Mouse (Mus musculus) ES-E14 (cell line): ENCODE measurements around the gene Tmem108.

ENCODE experiments used
- CHD2 ChIP-seq: IDR thresholded peaks from 2 replicates; pipeline ENCODE4 v1.6.1; 2014; ENCODE audit warnings: mild to moderate bottlenecking, low read depth, low read length, inconsistent platforms
- HCFC1 ChIP-seq: IDR thresholded peaks from 2 replicates; pipeline ENCODE4 v1.6.1; 2012; ENCODE audit warnings: low read length, inconsistent platforms, borderline replicate concordance; ENCODE audit not compliant: insufficient read depth
- MAFK ChIP-seq: IDR thresholded peaks from 2 replicates; pipeline ENCODE4 v1.6.1; 2014; ENCODE audit warnings: mild to moderate bottlenecking, low read depth, low read length, inconsistent platforms; ENCODE audit not compliant: insufficient read depth
- ZC3H11A ChIP-seq: IDR thresholded peaks from 2 replicates; pipeline ENCODE4 v1.6.1; 2012; ENCODE audit warnings: low read depth, mild to moderate bottlenecking, inconsistent platforms, low read length, borderline replicate concordance
- ZNF384 ChIP-seq: IDR thresholded peaks from 2 replicates; pipeline ENCODE4 v1.6.1; 2012; ENCODE audit warnings: low read depth, low read length, inconsistent platforms

DNA sequence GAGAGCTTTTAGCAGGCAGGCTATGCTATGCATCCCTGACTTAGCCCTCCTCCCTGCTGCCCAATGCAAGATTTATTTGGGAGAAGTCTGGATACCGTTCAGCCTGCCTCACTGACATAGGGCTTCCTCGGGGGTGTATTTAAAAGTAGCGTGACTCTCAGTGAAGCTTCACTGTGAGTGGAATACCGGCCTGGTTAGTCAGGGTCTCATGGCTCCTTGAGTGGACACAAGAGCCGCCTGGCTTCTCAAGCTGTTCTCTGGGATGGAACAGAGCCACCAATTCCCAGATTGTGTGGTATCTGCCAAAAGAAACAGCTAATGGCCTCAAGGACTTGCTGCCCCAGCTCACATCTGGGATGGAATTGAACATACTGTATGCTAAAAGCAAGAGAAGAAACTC is 324.5 kb downstream of the Tmem108 start:
- TF ChIP-seq MAFK = no peak
- no peak for TF ChIP-seq ZNF384
- no peak for TF ChIP-seq CHD2
- no peak for TF ChIP-seq HCFC1
- TF ChIP-seq ZC3H11A = no peak
